In genomic region chr9:105131253-105132001, GRCm38 (mm10) we compare ENCODE assay signal across 7 mouse cellular contexts. TPM values are rescaled to one million over a fixed set of nuclear protein-coding genes. Genes with fewer than 3 reads are reported as not detected.
DNase-seq lines count a peak whose midpoint lies in the region; ATAC-seq and TF ChIP-seq lines count a peak whose summit lies in the region.

TSS of gene Nudt16 (minus strand) at chr9:105131824.

- 0 out of 2 replicates have a peak, but pooled peaks cover 9% of the 10 kb centered on the region for H3K27me3 ChIP-seq in embryonic facial prominence, embryonic 10.5 days (replicated peaks; ENCODE audit: low read depth, poor library complexity, severe bottlenecking)
- no peaks in the 10 kb centered on the region for H3K27me3 ChIP-seq in intestine, postnatal 0 days (replicated peaks; ENCODE audit: control insufficient read depth, insufficient read depth, low read length)
- H3K27me3 ChIP-seq in midbrain, embryonic 12.5 days = no peaks in the 10 kb centered on the region
- no peaks in the 10 kb centered on the region for H3K27me3 ChIP-seq in small intestine, adult 2 months (ENCODE audit: control insufficient read depth, insufficient read depth, low read length)

- DNase-seq in adrenal gland, postnatal 10 days = peak; percentile 92
- DNase-seq in embryonic facial prominence, embryonic 10.5 days (ENCODE audit: low spot score) = peak; percentile 92
- peak; percentile 10 for DNase-seq in gonadal fat pad, adult 2 months (ENCODE audit: low read depth)
- DNase-seq in left cerebral cortex, postnatal 4 days = peak; percentile 90

- TF ChIP-seq POLR2A in small intestine, adult 2 months (IDR thresholded peaks at IDR 0.05; ENCODE audit: low read depth, low read length) = peak; percentile 82; the same call in 1 of the 2 replicates

- H3K4me3 ChIP-seq in embryonic facial prominence, embryonic 10.5 days = peak within 1 kb of the TSS; percentile 83
- peak within 1 kb of the TSS; percentile 83 for H3K4me3 ChIP-seq in intestine, postnatal 0 days (ENCODE audit: low read depth, low read length)
- H3K4me3 ChIP-seq in midbrain, embryonic 12.5 days = peak within 1 kb of the TSS; percentile 76
- peak within 1 kb of the TSS; percentile 88 for H3K4me3 ChIP-seq in small intestine, adult 2 months (ENCODE audit: low read depth, low read length)

- H3K4me2 ChIP-seq in intestine, postnatal 0 days (replicated peaks; ENCODE audit: low read depth) = peak within 1 kb of the TSS; percentile 91
- H3K4me2 ChIP-seq in midbrain, embryonic 12.5 days (replicated peaks) = peak within 1 kb of the TSS; percentile 84

- peaks cover 14% of the 10 kb centered on the region for H3K4me1 ChIP-seq in embryonic facial prominence, embryonic 10.5 days
- 0 out of 2 replicates have a peak, but pooled peaks cover 9% of the 10 kb centered on the region for H3K4me1 ChIP-seq in intestine, postnatal 0 days (replicated peaks; ENCODE audit: control insufficient read depth, insufficient read depth, low read length)
- peaks cover 10% of the 10 kb centered on the region; the same call in 1 of the 2 replicates for H3K4me1 ChIP-seq in midbrain, embryonic 12.5 days
- H3K4me1 ChIP-seq in small intestine, adult 2 months (ENCODE audit: control insufficient read depth, insufficient read depth, insufficient read length, low read length) = peaks cover 17% of the 10 kb centered on the region

- H3K27ac ChIP-seq in embryonic facial prominence, embryonic 10.5 days (replicated peaks) = peak within 1 kb of the TSS; percentile 89
- H3K27ac ChIP-seq in intestine, postnatal 0 days (ENCODE audit: low read depth, low read length) = peak within 1 kb of the TSS; percentile 93
- H3K27ac ChIP-seq in midbrain, embryonic 12.5 days (replicated peaks) = peak within 1 kb of the TSS; percentile 90
- peak within 1 kb of the TSS; percentile 81 for H3K27ac ChIP-seq in small intestine, adult 2 months (ENCODE audit: insufficient read depth, low read depth, low read length)

- H3K9me3 ChIP-seq in embryonic facial prominence, embryonic 10.5 days = no peaks in the 10 kb centered on the region
- no peaks in the 10 kb centered on the region for H3K9me3 ChIP-seq in intestine, postnatal 0 days (ENCODE audit: control insufficient read depth)
- H3K9me3 ChIP-seq in midbrain, embryonic 12.5 days = no peaks in the 10 kb centered on the region

- H3K36me3 ChIP-seq in embryonic facial prominence, embryonic 10.5 days (replicated peaks) = no peaks in the 10 kb centered on the region
- no peaks in the 10 kb centered on the region; the same call in 1 of the 2 replicates for H3K36me3 ChIP-seq in intestine, postnatal 0 days (ENCODE audit: control insufficient read depth, insufficient read depth)
- no peaks in the 10 kb centered on the region for H3K36me3 ChIP-seq in midbrain, embryonic 12.5 days
- H3K36me3 ChIP-seq in small intestine, adult 2 months (ENCODE audit: control insufficient read depth, insufficient read depth, low read length) = no peaks in the 10 kb centered on the region

- under 1% methylated on average over 60 of the region's 60 CpGs for WGBS in embryonic facial prominence, embryonic 10.5 days
- under 1% methylated on average over 60 of the region's 60 CpGs for WGBS in intestine, postnatal 0 days
- WGBS in midbrain, embryonic 12.5 days = under 1% methylated on average over 60 of the region's 60 CpGs
- WGBS in small intestine, adult 2 months = under 1% methylated on average over 60 of the region's 60 CpGs

- no peak for TF ChIP-seq CTCF in intestine, postnatal 0 days (IDR thresholded peaks at IDR 0.05; ENCODE audit: low read depth)
- TF ChIP-seq CTCF in small intestine, adult 2 months (IDR thresholded peaks at IDR 0.05; ENCODE audit: extremely low read depth, insufficient read length, insufficient replicate concordance, low read depth, low read length) = no peak

- ATAC-seq in intestine, postnatal 0 days = peak; percentile 97
- peak; percentile 98 for ATAC-seq in midbrain, embryonic 12.5 days (ENCODE audit: low FRiP score, low read depth)

- H3K9ac ChIP-seq in intestine, postnatal 0 days (ENCODE audit: low read depth, low read length) = peak within 1 kb of the TSS; percentile 88
- peak within 1 kb of the TSS; percentile 76 for H3K9ac ChIP-seq in midbrain, embryonic 12.5 days (replicated peaks)

- intact Hi-C loops in left cerebral cortex, postnatal 4 days (cut with DNase I) = no loop called here

RNA-seq across cellular contexts. Expression of gene Nudt16, which starts in this region (rescaled TPM):
- total RNA-seq in adrenal gland, postnatal 10 days (2021) = 10 to 100 TPM; 15.3 to 16.2 TPM
- 8.0 and 9.3 TPM in 2 replicates for polyA plus RNA-seq in embryonic facial prominence, embryonic 10.5 days (2016; fragmentation: Nextera tagmentation; extraction: Ambion mirVana)
- 8.2 and 9.4 TPM in 2 replicates for polyA plus RNA-seq in gonadal fat pad, adult 2 months (2012; rRNA removed)
- 31.3 and 35.8 TPM in 2 replicates for polyA plus RNA-seq in intestine, postnatal 0 days (2015; fragmentation: Nextera tagmentation; extraction: Ambion mirVana)
- total RNA-seq in left cerebral cortex, postnatal 4 days (2021) = 10 to 100 TPM; 20.4 to 21.4 TPM
- polyA plus RNA-seq in midbrain, embryonic 12.5 days (2016; fragmentation: Nextera tagmentation; extraction: Ambion mirVana) = 19.2 and 20.7 TPM in 2 replicates
- 12.3 and 23.2 TPM in 2 replicates for polyA plus RNA-seq in small intestine, adult 2 months (2012; rRNA removed)

Comparison
In these comparisons a context has a peak if more than half of its experiments do, and no peak if none do; other contexts are left out.
1. Peak in every context shown above with its lines: DNase-seq, ATAC-seq, H3K4me3 ChIP-seq and H3K27ac ChIP-seq.
2. DNase-seq: peak in every context shown above with its lines; median percentile 92 in adrenal gland, postnatal 10 days; 92 in embryonic facial prominence, embryonic 10.5 days; 90 in left cerebral cortex, postnatal 4 days; 10 in gonadal fat pad, adult 2 months.